Mouse (Mus musculus): ENCODE data around the gene Cbx7. TPM values are rescaled to one million over a fixed set of nuclear protein-coding genes. Genes with fewer than 3 reads are reported as not detected.
"Not testable (repeated sequence)": the region's sequence is repeated elsewhere in the genome, so short reads cannot be mapped to it uniquely, and the experiment has no call there.

The Cbx7 gene
- polyA plus RNA-seq, 1 experiment, result 82.9 TPM

GRCm38 (mm10) chr15:79944948-79945347 is 26.0 kb downstream of the Cbx7 start:
- H3K27me3 ChIP-seq (ENCODE audit: control insufficient read depth, insufficient read depth, low read length), result no peaks in the 10 kb centered on the region
- no peak for TF ChIP-seq POLR2A (IDR thresholded peaks at IDR 0.05; ENCODE audit: low read depth, low read length)
- no peak for TF ChIP-seq CTCF (IDR thresholded peaks at IDR 0.05; ENCODE audit: extremely low read depth, insufficient read depth, insufficient read length, insufficient replicate concordance)
- H3K4me1 ChIP-seq (ENCODE audit: control insufficient read depth, insufficient read depth, insufficient read length), result peaks cover 3% of the 10 kb centered on the region; the same call in 1 of the 2 replicates
- H3K27ac ChIP-seq (ENCODE audit: insufficient read depth, low read length), result no peak overlapping the region
- no peak overlapping the region for H3K4me3 ChIP-seq (ENCODE audit: extremely low read depth, insufficient read depth, insufficient read length)
- H3K36me3 ChIP-seq (ENCODE audit: control insufficient read depth, insufficient read depth, low read length), result no peaks in the 10 kb centered on the region
- no peak for DNase-seq (ENCODE audit: low read depth in 1 of 2, low spot score in 2 of 2)
- WGBS, result 81% methylated on average over 5 of the region's 5 CpGs

- 96% methylated on average over 3 of the region's 3 CpGs for WGBS
- TF ChIP-seq CTCF (IDR thresholded peaks at IDR 0.05; ENCODE audit: extremely low read depth, insufficient read depth, insufficient read length, insufficient replicate concordance) (no peak), POLR2A (IDR thresholded peaks at IDR 0.05; ENCODE audit: low read depth, low read length) (no peak)
- no peaks in the 10 kb centered on the region for H3K27me3 ChIP-seq (ENCODE audit: control insufficient read depth, insufficient read depth, low read length)
- H3K36me3 ChIP-seq (ENCODE audit: control insufficient read depth, insufficient read depth, low read length), result no peaks in the 10 kb centered on the region
- no peak for DNase-seq (ENCODE audit: low read depth in 1 of 2, low spot score in 2 of 2)
- H3K27ac ChIP-seq (ENCODE audit: insufficient read depth, low read length), result no peak overlapping the region
- no peak overlapping the region for H3K4me3 ChIP-seq (ENCODE audit: extremely low read depth, insufficient read depth, insufficient read length)
- H3K4me1 ChIP-seq (ENCODE audit: control insufficient read depth, insufficient read depth, insufficient read length), result no peaks in the 10 kb centered on the region
These were observed 27.3 kb downstream of the Cbx7 start for GRCm38 (mm10) chr15:79943584-79943983.

GRCm38 (mm10) chr15:79942541-79942940 is 28.4 kb downstream of the Cbx7 start:
- Histone ChIP-seq H3K27ac (ENCODE audit: insufficient read depth, low read length) (no peak overlapping the region), H3K27me3 (ENCODE audit: control insufficient read depth, insufficient read depth, low read length) (no peaks in the 10 kb centered on the region), H3K4me1 (ENCODE audit: control insufficient read depth, insufficient read depth, insufficient read length) (no peaks in the 10 kb centered on the region), H3K36me3 (ENCODE audit: control insufficient read depth, insufficient read depth, low read length) (no peaks in the 10 kb centered on the region), H3K4me3 (ENCODE audit: extremely low read depth, insufficient read depth, insufficient read length) (no peak overlapping the region)
- 88% methylated on average over 6 of the region's 6 CpGs for WGBS
- TF ChIP-seq POLR2A (IDR thresholded peaks at IDR 0.05; ENCODE audit: low read depth, low read length) (no peak), CTCF (IDR thresholded peaks at IDR 0.05; ENCODE audit: extremely low read depth, insufficient read depth, insufficient read length, insufficient replicate concordance) (no peak)
- DNase-seq (ENCODE audit: low read depth in 1 of 2, low spot score in 2 of 2), result no peak

GRCm38 (mm10) chr15:79940932-79941331 is 30.0 kb downstream of the Cbx7 start:
- Histone ChIP-seq H3K27ac (ENCODE audit: insufficient read depth, low read length) (no peak overlapping the region), H3K4me3 (ENCODE audit: extremely low read depth, insufficient read depth, insufficient read length) (no peak overlapping the region), H3K27me3 (ENCODE audit: control insufficient read depth, insufficient read depth, low read length) (no peaks in the 10 kb centered on the region), H3K36me3 (ENCODE audit: control insufficient read depth, insufficient read depth, low read length) (no peaks in the 10 kb centered on the region), H3K4me1 (ENCODE audit: control insufficient read depth, insufficient read depth, insufficient read length) (no peaks in the 10 kb centered on the region)
- no peak for TF ChIP-seq POLR2A (IDR thresholded peaks at IDR 0.05; ENCODE audit: low read depth, low read length)
- TF ChIP-seq CTCF (IDR thresholded peaks at IDR 0.05; ENCODE audit: extremely low read depth, insufficient read depth, insufficient read length, insufficient replicate concordance), result peak; percentile 69; the same call in 1 of the 2 replicates
- DNase-seq (ENCODE audit: low read depth in 1 of 2, low spot score in 2 of 2), result no peak
- WGBS, result 25% methylated on average over 8 of the region's 8 CpGs

GRCm38 (mm10) chr15:79939913-79940312 is 31.0 kb downstream of the Cbx7 start:
- Histone ChIP-seq H3K27ac (ENCODE audit: insufficient read depth, low read length) (no peak overlapping the region), H3K27me3 (ENCODE audit: control insufficient read depth, insufficient read depth, low read length) (no peaks in the 10 kb centered on the region), H3K4me1 (ENCODE audit: control insufficient read depth, insufficient read depth, insufficient read length) (no peaks in the 10 kb centered on the region), H3K4me3 (ENCODE audit: extremely low read depth, insufficient read depth, insufficient read length) (no peak overlapping the region), H3K36me3 (ENCODE audit: control insufficient read depth, insufficient read depth, low read length) (no peaks in the 10 kb centered on the region)
- 93% methylated on average over 16 of the region's 16 CpGs for WGBS
- TF ChIP-seq CTCF (IDR thresholded peaks at IDR 0.05; ENCODE audit: extremely low read depth, insufficient read depth, insufficient read length, insufficient replicate concordance) (no peak), POLR2A (IDR thresholded peaks at IDR 0.05; ENCODE audit: low read depth, low read length) (no peak)
- no peak for DNase-seq (ENCODE audit: low read depth in 1 of 2, low spot score in 2 of 2)

GRCm38 (mm10) chr15:79939501-79939900 is 31.4 kb downstream of the Cbx7 start:
- H3K4me3 ChIP-seq (ENCODE audit: extremely low read depth, insufficient read depth, insufficient read length); DNase-seq (ENCODE audit: low read depth in 1 of 2, low spot score in 2 of 2); H3K36me3 ChIP-seq (ENCODE audit: control insufficient read depth, insufficient read depth, low read length); H3K27me3 ChIP-seq (ENCODE audit: control insufficient read depth, insufficient read depth, low read length); H3K4me1 ChIP-seq (ENCODE audit: control insufficient read depth, insufficient read depth, insufficient read length); H3K27ac ChIP-seq (ENCODE audit: insufficient read depth, low read length): not testable (repeated sequence)
- WGBS, result 86% methylated on average over 5 of the region's 7 CpGs

- WGBS, result 90% methylated on average over 12 of the region's 12 CpGs
- no peak for DNase-seq (ENCODE audit: low read depth in 1 of 2, low spot score in 2 of 2)
- Histone ChIP-seq H3K4me3 (ENCODE audit: extremely low read depth, insufficient read depth, insufficient read length) (no peak overlapping the region), H3K27me3 (ENCODE audit: control insufficient read depth, insufficient read depth, low read length) (no peaks in the 10 kb centered on the region), H3K4me1 (ENCODE audit: control insufficient read depth, insufficient read depth, insufficient read length) (no peaks in the 10 kb centered on the region; the same call in 1 of the 2 replicates), H3K27ac (ENCODE audit: insufficient read depth, low read length) (no peak overlapping the region), H3K36me3 (ENCODE audit: control insufficient read depth, insufficient read depth, low read length) (no peaks in the 10 kb centered on the region)
- TF ChIP-seq POLR2A (IDR thresholded peaks at IDR 0.05; ENCODE audit: low read depth, low read length) (no peak), CTCF (IDR thresholded peaks at IDR 0.05; ENCODE audit: extremely low read depth, insufficient read depth, insufficient read length, insufficient replicate concordance) (no peak)
These were observed 31.9 kb downstream of the Cbx7 start for GRCm38 (mm10) chr15:79939020-79939419.

Measured in spleen, adult 2 months (tissue).